Comparison of ENCODE assay signal across 9 mouse cellular contexts in the genomic region with DNA sequence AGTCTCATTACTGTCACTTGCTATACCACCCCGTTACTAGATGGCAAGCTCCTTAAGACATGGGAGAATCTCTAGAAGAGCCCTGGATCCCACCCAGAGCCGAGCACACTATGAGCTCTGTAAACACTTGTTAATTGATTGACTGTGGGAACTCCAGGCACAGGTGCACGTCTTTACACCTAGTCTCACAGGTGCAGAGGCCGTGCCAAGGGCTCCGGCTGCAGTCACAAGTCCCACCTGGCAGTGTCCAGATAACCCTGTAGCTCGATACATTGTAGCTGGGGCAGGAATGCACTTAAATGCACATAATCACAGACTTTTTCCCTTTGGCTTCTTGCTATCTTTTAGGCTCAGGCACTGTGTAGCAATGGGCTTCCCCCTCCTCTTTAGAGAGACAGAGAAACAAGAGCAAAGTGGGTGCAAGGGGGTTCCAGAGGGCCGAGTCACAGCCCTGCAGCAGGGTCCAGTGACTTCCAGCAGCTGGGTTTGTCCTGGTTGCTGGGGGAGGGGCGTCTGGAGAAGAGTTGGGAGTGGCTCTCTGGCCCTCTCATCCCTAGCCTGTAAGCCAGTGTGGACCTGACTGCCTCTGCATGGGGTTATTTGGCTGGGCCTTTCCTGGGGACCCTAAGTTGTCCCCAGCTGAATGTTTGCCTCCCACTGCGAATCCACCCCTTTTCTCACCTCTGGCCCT. TPM values are rescaled to one million over a fixed set of nuclear protein-coding genes. Genes with fewer than 3 reads are reported as not detected.
DNase-seq lines count a peak whose midpoint lies in the region; ATAC-seq and TF ChIP-seq lines count a peak whose summit lies in the region.
"Had no signal": no experiment of that assay in that cellular context is flagged by ENCODE, and none has a peak within 500 bp of the region (broad histone marks: within the 10 kb centered on the region; RNA-seq: fewer than 3 reads in every experiment).

No protein-coding gene starts in this region.

- WGBS in intestine, embryonic 15.5 days = 6% methylated on average over 9 of the region's 9 CpGs
- 19% methylated on average over 9 of the region's 9 CpGs for WGBS in liver, embryonic 13.5 days (ENCODE audit: insufficient replicate concordance)
- 3% methylated on average over 9 of the region's 9 CpGs for WGBS in olfactory bulb, adult 2 months

- H3K9ac ChIP-seq in intestine, embryonic 15.5 days = peak overlapping the region; percentile 98
- peak overlapping the region; percentile 96 for H3K9ac ChIP-seq in liver, embryonic 13.5 days

- H3K4me3 ChIP-seq in erythroblast, embryonic 14.5 days (replicated peaks) = peak overlapping the region; percentile 24
- peak overlapping the region; percentile 92 for H3K4me3 ChIP-seq in intestine, embryonic 15.5 days (replicated peaks)
- peak overlapping the region; percentile 92 for H3K4me3 ChIP-seq in liver, embryonic 13.5 days (replicated peaks)
- peak overlapping the region; percentile 48 for H3K4me3 ChIP-seq in olfactory bulb, adult 2 months (ENCODE audit: insufficient read depth, low read depth, low read length)

- H3K4me2 ChIP-seq in intestine, embryonic 15.5 days (replicated peaks) = peak overlapping the region; percentile 86
- peak overlapping the region; percentile 97 for H3K4me2 ChIP-seq in liver, embryonic 13.5 days

- H3K9me3 ChIP-seq in erythroblast, embryonic 14.5 days (ENCODE audit: control insufficient read depth, low read length) = no peaks in the 10 kb centered on the region
- no peaks in the 10 kb centered on the region for H3K9me3 ChIP-seq in intestine, embryonic 15.5 days
- no peaks in the 10 kb centered on the region for H3K9me3 ChIP-seq in liver, embryonic 13.5 days (replicated peaks)

- no peaks in the 10 kb centered on the region for H3K27me3 ChIP-seq in erythroblast, embryonic 14.5 days (ENCODE audit: control insufficient read depth)
- H3K27me3 ChIP-seq in intestine, embryonic 15.5 days (replicated peaks) = no peaks in the 10 kb centered on the region
- no peaks in the 10 kb centered on the region for H3K27me3 ChIP-seq in liver, embryonic 13.5 days

- H3K27ac ChIP-seq in intestine, embryonic 15.5 days = peak overlapping the region; percentile 95
- peak overlapping the region; percentile 95 for H3K27ac ChIP-seq in liver, embryonic 13.5 days
- peak overlapping the region; percentile 71 for H3K27ac ChIP-seq in olfactory bulb, adult 2 months (ENCODE audit: insufficient read depth, low read depth, low read length)

- TF ChIP-seq POLR2A in brain, embryonic 14.5 days (IDR thresholded peaks at IDR 0.05; ENCODE audit: borderline replicate concordance, extremely low read depth, insufficient read depth, insufficient read length, poor library complexity, severe bottlenecking) = no peak
- no peak for TF ChIP-seq POLR2A in olfactory bulb, adult 2 months (IDR thresholded peaks at IDR 0.05; ENCODE audit: insufficient read depth, low read depth, low read length)

- ATAC-seq in erythroblast, adult 5-6 weeks (replicated peaks; ENCODE audit: low FRiP score, poor library complexity, severe bottlenecking) = no peak
- ATAC-seq in intestine, embryonic 15.5 days = no peak
- no peak for ATAC-seq in liver, embryonic 13.5 days (ENCODE audit: low read depth)
- ATAC-seq in monocyte, adult 5-6 weeks (replicated peaks; ENCODE audit: insufficient number of reproducible peaks, low FRiP score, low TSS enrichment, poor library complexity, severe bottlenecking) = no peak

- TF ChIP-seq CTCF in brain, embryonic 14.5 days (IDR thresholded peaks at IDR 0.05; ENCODE audit: borderline replicate concordance, extremely low read depth, insufficient read depth, insufficient read length) = no peak
- TF ChIP-seq CTCF in olfactory bulb, adult 2 months (IDR thresholded peaks at IDR 0.05; ENCODE audit: insufficient read depth, low read depth, low read length) = no peak

- peaks cover 12% of the 10 kb centered on the region for H3K36me3 ChIP-seq in erythroblast, embryonic 14.5 days (ENCODE audit: control insufficient read depth)
- H3K36me3 ChIP-seq in intestine, embryonic 15.5 days = no peaks in the 10 kb centered on the region
- no peaks in the 10 kb centered on the region; the same call in 1 of the 2 replicates for H3K36me3 ChIP-seq in liver, embryonic 13.5 days

- peaks cover 95% of the 10 kb centered on the region for H3K4me1 ChIP-seq in erythroblast, embryonic 14.5 days (ENCODE audit: control insufficient read depth)
- H3K4me1 ChIP-seq in intestine, embryonic 15.5 days (replicated peaks) = peaks cover 72% of the 10 kb centered on the region
- peaks cover 92% of the 10 kb centered on the region for H3K4me1 ChIP-seq in liver, embryonic 13.5 days (replicated peaks)
- peaks cover 58% of the 10 kb centered on the region for H3K4me1 ChIP-seq in olfactory bulb, adult 2 months (ENCODE audit: control insufficient read depth, insufficient read depth, low read length)

- peak; percentile 86 for DNase-seq in brain, embryonic 14.5 days (ENCODE audit: low read depth)
- peak; percentile 98 for DNase-seq in heart, adult 11 months
- DNase-seq in liver, embryonic 13.5 days = no peak

RNA-seq across cellular contexts. Expression of gene Thra, which starts 3.4 kb away (rescaled TPM):
- polyA plus RNA-seq in erythroblast, embryonic 14.5 days (2012) = 3.2 TPM in 2 replicates
- total RNA-seq in erythroblast, adult 5-6 weeks (2015; ENCODE audit: low replicate concordance) = 1.9 and 5.0 TPM in 2 replicates
- 4.3 and 8.1 TPM in 2 replicates for total RNA-seq in erythroblast, adult 5-6 weeks (2017; ENCODE audit: low replicate concordance)
- 600 and 616 TPM in 2 replicates for polyA plus RNA-seq in brain, embryonic 14.5 days (2012; rRNA removed)
- 42.7 and 45.5 TPM in 2 replicates for polyA plus RNA-seq in intestine, embryonic 15.5 days (2015; fragmentation: Nextera tagmentation; extraction: Ambion mirVana)
- polyA plus RNA-seq in liver, embryonic 13.5 days (2015; fragmentation: Nextera tagmentation; extraction: Ambion mirVana) = 8.8 and 9.8 TPM in 2 replicates
- polyA plus RNA-seq in olfactory bulb, adult 2 months (2012; ENCODE audit: insufficient read depth, insufficient read length, low replicate concordance, missing spikeins) = 251 and 495 TPM in 2 replicates
- total RNA-seq in monocyte, adult 5-6 weeks (2017) = 3.4 to 5.4 TPM (median 4.3 TPM) in 3 replicates

RNA-seq across cellular contexts. Expression of gene Med24, which starts 14.6 kb away (rescaled TPM):
- 13.2 and 14.4 TPM in 2 replicates for polyA plus RNA-seq in erythroblast, embryonic 14.5 days (2012)
- 8.8 and 17.3 TPM in 2 replicates for total RNA-seq in erythroblast, adult 5-6 weeks (2015; ENCODE audit: low replicate concordance)
- 10.3 and 17.6 TPM in 2 replicates for total RNA-seq in erythroblast, adult 5-6 weeks (2017; ENCODE audit: low replicate concordance)
- 134 and 170 TPM in 2 replicates for polyA plus RNA-seq in brain, embryonic 14.5 days (2012; rRNA removed)
- polyA plus RNA-seq in intestine, embryonic 15.5 days (2015; fragmentation: Nextera tagmentation; extraction: Ambion mirVana) = 39.6 and 42.5 TPM in 2 replicates
- 27.6 and 36.0 TPM in 2 replicates for polyA plus RNA-seq in liver, embryonic 13.5 days (2015; fragmentation: Nextera tagmentation; extraction: Ambion mirVana)
- not detected in 2 replicates for polyA plus RNA-seq in olfactory bulb, adult 2 months (2012; ENCODE audit: insufficient read depth, insufficient read length, low replicate concordance, missing spikeins)
- total RNA-seq in monocyte, adult 5-6 weeks (2017) = 10.9 to 25.7 TPM (median 22.4 TPM) in 3 replicates

RNA-seq across cellular contexts. Expression of gene Nr1d1, which starts 31.3 kb away (rescaled TPM):
- 0.22 and 0.29 TPM in 2 replicates for polyA plus RNA-seq in erythroblast, embryonic 14.5 days (2012)
- not detected in 2 replicates for total RNA-seq in erythroblast, adult 5-6 weeks (2015; ENCODE audit: low replicate concordance)
- total RNA-seq in erythroblast, adult 5-6 weeks (2017; ENCODE audit: low replicate concordance) = 0.26 and 0.42 TPM in 2 replicates
- 3.6 and 4.1 TPM in 2 replicates for polyA plus RNA-seq in brain, embryonic 14.5 days (2012; rRNA removed)
- polyA plus RNA-seq in intestine, embryonic 15.5 days (2015; fragmentation: Nextera tagmentation; extraction: Ambion mirVana) = 2.6 and 2.7 TPM in 2 replicates
- 0.59 and 1.0 TPM in 2 replicates for polyA plus RNA-seq in liver, embryonic 13.5 days (2015; fragmentation: Nextera tagmentation; extraction: Ambion mirVana)
- not detected in 2 replicates for polyA plus RNA-seq in olfactory bulb, adult 2 months (2012; ENCODE audit: insufficient read depth, insufficient read length, low replicate concordance, missing spikeins)
- total RNA-seq in monocyte, adult 5-6 weeks (2017) = 0.68 to 4.7 TPM (median 1.9 TPM) in 3 replicates

RNA-seq across cellular contexts. Expression of gene Csf3, which starts 42.7 kb away (rescaled TPM):
- polyA plus RNA-seq in erythroblast, embryonic 14.5 days (2012) = not detected in 2 replicates
- not detected in 2 replicates for total RNA-seq in erythroblast, adult 5-6 weeks (2015; ENCODE audit: low replicate concordance)
- not detected in 2 replicates for total RNA-seq in erythroblast, adult 5-6 weeks (2017; ENCODE audit: low replicate concordance)
- polyA plus RNA-seq in brain, embryonic 14.5 days (2012; rRNA removed) = 0.10 TPM in 1 of 2 replicates, not detected in the other
- polyA plus RNA-seq in intestine, embryonic 15.5 days (2015; fragmentation: Nextera tagmentation; extraction: Ambion mirVana) = not detected in 2 replicates
- polyA plus RNA-seq in liver, embryonic 13.5 days (2015; fragmentation: Nextera tagmentation; extraction: Ambion mirVana) = not detected in 2 replicates
- polyA plus RNA-seq in olfactory bulb, adult 2 months (2012; ENCODE audit: insufficient read depth, insufficient read length, low replicate concordance, missing spikeins) = not detected in 2 replicates
- total RNA-seq in monocyte, adult 5-6 weeks (2017) = not detected in 3 replicates
- total RNA-seq: CH12.LX had no signal

RNA-seq across cellular contexts. Expression of gene Msl1, which starts 51.5 kb away (rescaled TPM):
- polyA plus RNA-seq in erythroblast, embryonic 14.5 days (2012) = 2.7 TPM in 2 replicates
- 30.3 and 42.7 TPM in 2 replicates for total RNA-seq in erythroblast, adult 5-6 weeks (2015; ENCODE audit: low replicate concordance)
- total RNA-seq in erythroblast, adult 5-6 weeks (2017; ENCODE audit: low replicate concordance) = 26.1 and 26.3 TPM in 2 replicates
- polyA plus RNA-seq in brain, embryonic 14.5 days (2012; rRNA removed) = 92.1 and 104 TPM in 2 replicates
- 18.9 and 19.7 TPM in 2 replicates for polyA plus RNA-seq in intestine, embryonic 15.5 days (2015; fragmentation: Nextera tagmentation; extraction: Ambion mirVana)
- 6.8 and 6.9 TPM in 2 replicates for polyA plus RNA-seq in liver, embryonic 13.5 days (2015; fragmentation: Nextera tagmentation; extraction: Ambion mirVana)
- 206 and 252 TPM in 2 replicates for polyA plus RNA-seq in olfactory bulb, adult 2 months (2012; ENCODE audit: insufficient read depth, insufficient read length, low replicate concordance, missing spikeins)
- total RNA-seq in monocyte, adult 5-6 weeks (2017) = 108 to 125 TPM (median 112 TPM) in 3 replicates

Comparison
In these comparisons a context has a peak if more than half of its experiments do, and no peak if none do; other contexts are left out.
1. H3K4me3 ChIP-seq: peak in every context shown above with its lines; median percentile 92 in intestine, embryonic 15.5 days; 92 in liver, embryonic 13.5 days; 48 in olfactory bulb, adult 2 months; 24 in erythroblast, embryonic 14.5 days.